Mouse (Mus musculus): ENCODE data around the gene Arhgap24. TPM values are rescaled to one million over a fixed set of nuclear protein-coding genes. Genes with fewer than 3 reads are reported as not detected.

The Arhgap24 gene
- polyA plus RNA-seq, 1 experiment from 2014 or later, result 25.4 TPM

GRCm38 (mm10) chr5:102455247-102455646 lies 25.9 kb upstream of the Arhgap24 start:
- no peaks in the 10 kb centered on the region for H3K27me3 ChIP-seq (replicated peaks; ENCODE audit: control insufficient read depth, insufficient read depth, low read length)
- no peaks in the 10 kb centered on the region for H3K4me1 ChIP-seq (ENCODE audit: control insufficient read depth, insufficient read depth, low read length)
- 16% methylated on average over 2 of the region's 2 CpGs for WGBS
- no peak overlapping the region for H3K4me2 ChIP-seq (ENCODE audit: low read depth, low read length)
- H3K4me3 ChIP-seq (ENCODE audit: low read depth, low read length), result no peak overlapping the region
- no peaks in the 10 kb centered on the region for H3K36me3 ChIP-seq (ENCODE audit: control insufficient read depth, insufficient read depth, low read length)
- no peak overlapping the region for H3K27ac ChIP-seq (replicated peaks; ENCODE audit: low read depth, low read length)
- H3K9me3 ChIP-seq (ENCODE audit: control insufficient read depth, low read length), result no peaks in the 10 kb centered on the region
- peak; percentile 62 for DNase-seq (ENCODE audit: low spot score)
- H3K9ac ChIP-seq (ENCODE audit: low read depth, low read length), result no peak overlapping the region
- ATAC-seq (ENCODE audit: low read depth), result peak; percentile 50; the same call in 1 of the 2 replicates

DNA sequence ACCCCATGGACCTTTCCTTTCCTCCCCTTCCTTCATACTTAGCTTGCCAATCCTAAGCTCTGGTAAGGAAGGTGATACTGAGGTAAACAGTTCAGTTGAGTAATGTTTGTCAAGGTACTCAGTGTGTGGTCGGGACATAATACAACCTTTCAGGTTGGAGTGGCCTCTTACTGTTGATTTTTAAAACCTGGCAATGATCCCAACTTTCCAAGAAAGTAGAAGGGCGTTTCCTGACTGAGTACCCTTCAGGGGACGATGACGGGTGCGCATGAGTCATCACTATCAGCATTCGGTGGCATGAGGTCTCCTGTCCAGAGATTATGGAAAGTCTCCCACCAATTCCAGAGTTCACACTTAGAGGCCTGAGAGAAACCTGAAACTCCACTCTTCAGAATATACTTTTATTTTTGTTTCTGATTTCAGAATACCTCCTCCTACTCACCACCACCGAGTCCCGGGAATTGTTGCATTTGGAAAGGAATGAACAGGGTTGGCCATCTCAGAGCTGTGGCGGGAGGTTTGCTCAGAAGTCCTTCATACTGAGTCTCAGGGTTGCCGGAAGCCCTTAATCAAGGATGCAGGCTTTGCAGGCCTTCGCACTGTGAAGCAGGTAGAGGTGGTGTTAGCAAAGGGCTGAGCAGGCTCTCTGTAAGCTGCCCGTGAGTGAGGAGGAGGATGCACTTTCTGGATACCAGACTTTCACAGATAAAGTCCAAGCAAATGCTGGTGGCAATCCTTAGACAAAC lies 20.6 kb upstream of the Arhgap24 start:
- H3K27me3 ChIP-seq (replicated peaks; ENCODE audit: control insufficient read depth, insufficient read depth, low read length), result no peaks in the 10 kb centered on the region
- no peak overlapping the region for H3K27ac ChIP-seq (replicated peaks; ENCODE audit: low read depth, low read length)
- peak; percentile 55 for DNase-seq (ENCODE audit: low spot score)
- no peak overlapping the region for H3K9ac ChIP-seq (ENCODE audit: low read depth, low read length)
- no peaks in the 10 kb centered on the region for H3K4me1 ChIP-seq (ENCODE audit: control insufficient read depth, insufficient read depth, low read length)
- 74% methylated on average over 12 of the region's 12 CpGs for WGBS
- no peaks in the 10 kb centered on the region for H3K36me3 ChIP-seq (ENCODE audit: control insufficient read depth, insufficient read depth, low read length)
- H3K9me3 ChIP-seq (ENCODE audit: control insufficient read depth, low read length), result no peaks in the 10 kb centered on the region
- no peak for ATAC-seq (ENCODE audit: low read depth)
- H3K4me3 ChIP-seq (ENCODE audit: low read depth, low read length), result no peak overlapping the region
- H3K4me2 ChIP-seq (ENCODE audit: low read depth, low read length), result no peak overlapping the region

- H3K4me1 ChIP-seq (ENCODE audit: control insufficient read depth, insufficient read depth, low read length), result no peaks in the 10 kb centered on the region
- DNase-seq (ENCODE audit: low spot score) (no peak), ATAC-seq (ENCODE audit: low read depth) (no peak)
- H3K27me3 ChIP-seq (replicated peaks; ENCODE audit: control insufficient read depth, insufficient read depth, low read length), result no peaks in the 10 kb centered on the region
- no peak overlapping the region for H3K27ac ChIP-seq (replicated peaks; ENCODE audit: low read depth, low read length)
- no peak overlapping the region for H3K4me2 ChIP-seq (ENCODE audit: low read depth, low read length)
- no peaks in the 10 kb centered on the region for H3K9me3 ChIP-seq (ENCODE audit: control insufficient read depth, low read length)
- no peak overlapping the region for H3K9ac ChIP-seq (ENCODE audit: low read depth, low read length)
- no peaks in the 10 kb centered on the region for H3K36me3 ChIP-seq (ENCODE audit: control insufficient read depth, insufficient read depth, low read length)
- 83% methylated on average over 3 of the region's 3 CpGs for WGBS
- no peak overlapping the region for H3K4me3 ChIP-seq (ENCODE audit: low read depth, low read length)
Observed at GRCm38 (mm10) chr5:102462948-102463347, 18.2 kb upstream of the Arhgap24 start.

- H3K9me3 ChIP-seq (ENCODE audit: control insufficient read depth, low read length), result no peaks in the 10 kb centered on the region
- 84% methylated on average over 2 of the region's 2 CpGs for WGBS
- H3K4me1 ChIP-seq (ENCODE audit: control insufficient read depth, insufficient read depth, low read length), result no peaks in the 10 kb centered on the region
- H3K27me3 ChIP-seq (replicated peaks; ENCODE audit: control insufficient read depth, insufficient read depth, low read length), result no peaks in the 10 kb centered on the region
- H3K4me3 ChIP-seq (ENCODE audit: low read depth, low read length), result no peak overlapping the region
- no peak overlapping the region for H3K9ac ChIP-seq (ENCODE audit: low read depth, low read length)
- no peak overlapping the region for H3K27ac ChIP-seq (replicated peaks; ENCODE audit: low read depth, low read length)
- no peaks in the 10 kb centered on the region for H3K36me3 ChIP-seq (ENCODE audit: control insufficient read depth, insufficient read depth, low read length)
- no peak overlapping the region for H3K4me2 ChIP-seq (ENCODE audit: low read depth, low read length)
- ATAC-seq (ENCODE audit: low read depth) (no peak), DNase-seq (ENCODE audit: low spot score) (no peak)
Observed at GRCm38 (mm10) chr5:102465372-102465771, 15.8 kb upstream of the Arhgap24 start.

DNA sequence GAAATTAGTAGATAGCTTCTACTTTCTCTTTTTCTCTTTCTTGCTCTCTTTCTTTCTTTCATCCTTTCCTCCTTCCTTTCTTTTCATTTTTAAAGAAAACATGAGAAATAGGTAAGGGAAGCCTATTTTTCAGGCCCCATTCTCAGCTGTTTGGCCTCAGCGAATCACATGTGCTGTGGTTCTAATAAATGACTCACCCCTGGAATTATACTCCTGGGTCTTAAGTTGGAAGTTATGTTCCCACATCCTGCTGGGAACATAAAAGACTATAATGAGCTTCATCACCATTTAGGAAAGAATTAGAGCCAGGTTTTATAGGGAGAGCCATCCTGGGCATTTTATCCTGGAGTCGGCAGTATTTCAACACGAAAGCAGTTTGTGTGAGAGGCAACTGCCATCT lies 12.9 kb upstream of the Arhgap24 start:
- no peak overlapping the region for H3K4me3 ChIP-seq (ENCODE audit: low read depth, low read length)
- H3K27me3 ChIP-seq (replicated peaks; ENCODE audit: control insufficient read depth, insufficient read depth, low read length), result no peaks in the 10 kb centered on the region
- ATAC-seq (ENCODE audit: low read depth) (no peak), DNase-seq (ENCODE audit: low spot score) (no peak)
- H3K4me2 ChIP-seq (ENCODE audit: low read depth, low read length), result no peak overlapping the region
- H3K9ac ChIP-seq (ENCODE audit: low read depth, low read length), result no peak overlapping the region
- WGBS, result 69% methylated on average over 3 of the region's 3 CpGs
- no peak overlapping the region for H3K27ac ChIP-seq (replicated peaks; ENCODE audit: low read depth, low read length)
- H3K36me3 ChIP-seq (ENCODE audit: control insufficient read depth, insufficient read depth, low read length), result no peaks in the 10 kb centered on the region
- H3K4me1 ChIP-seq (ENCODE audit: control insufficient read depth, insufficient read depth, low read length), result no peaks in the 10 kb centered on the region
- H3K9me3 ChIP-seq (ENCODE audit: control insufficient read depth, low read length), result no peaks in the 10 kb centered on the region

DNA sequence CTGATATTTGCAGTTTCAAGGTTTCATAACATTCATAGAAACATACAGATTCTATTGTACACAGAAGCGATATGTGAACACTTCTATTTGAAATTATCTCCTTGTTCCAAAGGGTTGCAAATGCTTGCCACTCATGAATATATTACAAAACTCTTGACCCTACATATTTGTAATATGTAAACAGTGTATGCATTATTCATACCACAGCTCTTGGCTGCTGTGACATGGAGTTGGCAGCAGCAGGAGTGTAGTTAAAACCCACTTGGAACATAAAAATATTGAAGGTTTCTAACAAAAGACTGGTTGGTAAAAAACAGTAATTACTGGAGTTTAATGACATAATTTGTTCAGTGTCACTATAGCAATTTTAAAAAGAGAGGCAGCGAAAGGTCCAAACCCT lies 10.9 kb upstream of the Arhgap24 start:
- no peak overlapping the region for H3K9ac ChIP-seq (ENCODE audit: low read depth, low read length)
- ATAC-seq (ENCODE audit: low read depth), result no peak
- WGBS, result 84% methylated on average over 2 of the region's 2 CpGs
- no peak overlapping the region for H3K4me2 ChIP-seq (ENCODE audit: low read depth, low read length)
- H3K9me3 ChIP-seq (ENCODE audit: control insufficient read depth, low read length), result no peaks in the 10 kb centered on the region
- H3K27me3 ChIP-seq (replicated peaks; ENCODE audit: control insufficient read depth, insufficient read depth, low read length), result no peaks in the 10 kb centered on the region
- no peak overlapping the region for H3K4me3 ChIP-seq (ENCODE audit: low read depth, low read length)
- no peak overlapping the region for H3K27ac ChIP-seq (replicated peaks; ENCODE audit: low read depth, low read length)
- no peaks in the 10 kb centered on the region for H3K36me3 ChIP-seq (ENCODE audit: control insufficient read depth, insufficient read depth, low read length)
- H3K4me1 ChIP-seq (ENCODE audit: control insufficient read depth, insufficient read depth, low read length), result no peaks in the 10 kb centered on the region
- no peak for DNase-seq (ENCODE audit: low spot score)

- H3K4me1 ChIP-seq (ENCODE audit: control insufficient read depth, insufficient read depth, low read length), result no peaks in the 10 kb centered on the region
- H3K4me2 ChIP-seq (ENCODE audit: low read depth, low read length), result no peak overlapping the region
- no peak overlapping the region for H3K9ac ChIP-seq (ENCODE audit: low read depth, low read length)
- no peaks in the 10 kb centered on the region for H3K9me3 ChIP-seq (ENCODE audit: control insufficient read depth, low read length)
- no peaks in the 10 kb centered on the region for H3K27me3 ChIP-seq (replicated peaks; ENCODE audit: control insufficient read depth, insufficient read depth, low read length)
- no peak overlapping the region for H3K4me3 ChIP-seq (ENCODE audit: low read depth, low read length)
- H3K27ac ChIP-seq (replicated peaks; ENCODE audit: low read depth, low read length), result no peak overlapping the region
- no peak for ATAC-seq (ENCODE audit: low read depth)
- DNase-seq (ENCODE audit: low spot score), result no peak
- H3K36me3 ChIP-seq (ENCODE audit: control insufficient read depth, insufficient read depth, low read length), result no peaks in the 10 kb centered on the region
- 8% methylated on average over 2 of the region's 2 CpGs for WGBS
Observed at GRCm38 (mm10) chr5:102478076-102478475, 3.1 kb upstream of the Arhgap24 start.

- Histone ChIP-seq H3K27me3 (replicated peaks; ENCODE audit: control insufficient read depth, insufficient read depth, low read length) (no peaks in the 10 kb centered on the region), H3K4me2 (ENCODE audit: low read depth, low read length) (peak overlapping the region; percentile 70), H3K9me3 (ENCODE audit: control insufficient read depth, low read length) (no peaks in the 10 kb centered on the region), H3K27ac (replicated peaks; ENCODE audit: low read depth, low read length) (peak overlapping the region; percentile 49; the same call in 1 of the 2 replicates), H3K36me3 (ENCODE audit: control insufficient read depth, insufficient read depth, low read length) (no peaks in the 10 kb centered on the region), H3K4me3 (ENCODE audit: low read depth, low read length) (peak overlapping the region; percentile 57), H3K9ac (ENCODE audit: low read depth, low read length) (no peak overlapping the region), H3K4me1 (ENCODE audit: control insufficient read depth, insufficient read depth, low read length) (0 out of 2 replicates have a peak, but pooled peaks cover 5% of the 10 kb centered on the region)
- WGBS, result 26% methylated on average over 10 of the region's 10 CpGs
- DNase-seq (ENCODE audit: low spot score) (peak; percentile 22), ATAC-seq (ENCODE audit: low read depth) (no peak)
Observed at GRCm38 (mm10) chr5:102483285-102483975, 2.2 kb downstream of the Arhgap24 start.

Measured in embryonic facial prominence, embryonic 14.5 days (tissue).